Mouse (Mus musculus) hindbrain, embryonic 11.5 days (tissue): ENCODE data around the gene Tgm3. TPM values are rescaled to one million over a fixed set of nuclear protein-coding genes. Genes with fewer than 3 reads are reported as not detected.

Source experiments
- ATAC-seq: fragments of 200-750 bp; cut with Nextera tagmentation; 2 replicates; pipeline ENCODE4 v1.8.0; 2017; ENCODE audit warnings: mild to moderate bottlenecking, moderate TSS enrichment, moderate library complexity; ENCODE audit not compliant: low FRiP score
- DNase-seq: peaks from one replicate; pipeline ENCODE4 v3.0.0-alpha.2; 2015; ENCODE audit warnings: low spot score
- H3K27ac ChIP-seq: fragments of 300-500 bp; sonication (generic); 2 replicates; pipeline ENCODE4 v1.5.1; 2014; ENCODE audit warnings: mild to moderate bottlenecking, low read depth, low read length
- H3K27me3 ChIP-seq: fragments of 300-500 bp; sonication (generic); 2 replicates; pipeline ENCODE4 v1.6.1; 2014; ENCODE audit warnings: mild to moderate bottlenecking, low read length, moderate library complexity, mixed read lengths; ENCODE audit not compliant: control insufficient read depth, insufficient read depth
- H3K36me3 ChIP-seq: fragments of 300-500 bp; sonication (generic); 2 replicates; pipeline ENCODE4 v1.6.1; 2014; ENCODE audit warnings: mild to moderate bottlenecking, low read length, moderate library complexity, mixed read lengths; ENCODE audit not compliant: control insufficient read depth, insufficient read depth
- H3K4me1 ChIP-seq: fragments of 300-500 bp; sonication (generic); replicated peaks from 2 replicates; pipeline ENCODE4 v1.6.1; 2014; ENCODE audit warnings: low read length, mixed read lengths; ENCODE audit not compliant: control insufficient read depth, insufficient read depth
- H3K4me2 ChIP-seq: fragments of 300-500 bp; sonication (generic); replicated peaks from 2 replicates; pipeline ENCODE4 v1.6.1; 2014; ENCODE audit warnings: mild to moderate bottlenecking, low read depth, low read length
- H3K4me3 ChIP-seq: fragments of 300-500 bp; sonication (generic); 2 replicates; pipeline ENCODE4 v1.5.1; 2014; ENCODE audit warnings: low read depth, low read length
- H3K9ac ChIP-seq: fragments of 300-500 bp; sonication (generic); 2 replicates; pipeline ENCODE4 v1.6.1; 2014; ENCODE audit warnings: low read depth, low read length
- H3K9me3 ChIP-seq: fragments of 300-500 bp; sonication (generic); 2 replicates; pipeline ENCODE4 v1.6.1; 2016; ENCODE audit warnings: low read length; ENCODE audit not compliant: control insufficient read depth
- WGBS: fragments of 180-500 bp; shearing (Covaris S2); extraction: QIAGEN DNeasy Blood & Tissue Kit; methylation state at CpG from one replicate; pipeline ENCODE4 v1.1.7; 2014; 5-methylcytosine and 5-hydroxymethylcytosine counted together
- polyA plus RNA-seq: library from polyadenylated mRNA; unstranded; fragments of >200 nt; fragmentation: Nextera tagmentation; extraction: Ambion mirVana; gene quantifications from 2 replicates; pipeline ENCODE4 v1.2.1, GENCODE M21; 2014

Gene Tgm3
- polyA plus RNA-seq, 1 experiment from 2014 or later: 0.11 TPM

- no peak overlapping the region for H3K9ac ChIP-seq
- no peak overlapping the region for H3K27ac ChIP-seq
- WGBS: 90% methylated on average over 2 of the region's 2 CpGs
- H3K9me3 ChIP-seq: no peaks in the 10 kb centered on the region
- ATAC-seq (no peak), DNase-seq (no peak)
- H3K4me1 ChIP-seq: no peaks in the 10 kb centered on the region
- no peaks in the 10 kb centered on the region for H3K27me3 ChIP-seq
- H3K4me2 ChIP-seq: no peak overlapping the region
- no peaks in the 10 kb centered on the region for H3K36me3 ChIP-seq
- no peak overlapping the region for H3K4me3 ChIP-seq
These were observed 2.8 kb upstream of the Tgm3 start for GRCm38 (mm10) chr2:130009371-130009770.

- H3K4me1 ChIP-seq: no peaks in the 10 kb centered on the region
- no peak overlapping the region for H3K9ac ChIP-seq
- ATAC-seq: no peak
- no peaks in the 10 kb centered on the region for H3K27me3 ChIP-seq
- H3K4me2 ChIP-seq: no peak overlapping the region
- H3K36me3 ChIP-seq: no peaks in the 10 kb centered on the region
- H3K9me3 ChIP-seq: no peaks in the 10 kb centered on the region
- H3K27ac ChIP-seq: no peak overlapping the region
- no peak overlapping the region for H3K4me3 ChIP-seq
- DNase-seq: no peak
These were observed 1.5 kb downstream of the Tgm3 start for GRCm38 (mm10) chr2:130013646-130014045.

- Histone ChIP-seq H3K4me3 (no peak overlapping the region), H3K9me3 (no peaks in the 10 kb centered on the region), H3K9ac (no peak overlapping the region), H3K27me3 (no peaks in the 10 kb centered on the region), H3K4me1 (no peaks in the 10 kb centered on the region), H3K4me2 (no peak overlapping the region), H3K27ac (no peak overlapping the region), H3K36me3 (no peaks in the 10 kb centered on the region)
- DNase-seq (no peak), ATAC-seq (no peak)
- 84% methylated on average over 2 of the region's 2 CpGs for WGBS
These were observed 3.0 kb downstream of the Tgm3 start for GRCm38 (mm10) chr2:130015196-130015595.

GRCm38 (mm10) chr2:130018084-130018483 is 5.9 kb downstream of the Tgm3 start:
- WGBS: 82% methylated on average over 2 of the region's 2 CpGs
- Histone ChIP-seq H3K4me1 (no peaks in the 10 kb centered on the region), H3K9ac (no peak overlapping the region), H3K4me3 (no peak overlapping the region), H3K27ac (no peak overlapping the region), H3K36me3 (no peaks in the 10 kb centered on the region), H3K9me3 (no peaks in the 10 kb centered on the region), H3K27me3 (no peaks in the 10 kb centered on the region), H3K4me2 (no peak overlapping the region)
- no peak for ATAC-seq
- DNase-seq: no peak

GRCm38 (mm10) chr2:130027890-130028289 is 15.7 kb downstream of the Tgm3 start:
- Histone ChIP-seq H3K4me1 (no peaks in the 10 kb centered on the region), H3K4me2 (no peak overlapping the region), H3K27me3 (no peaks in the 10 kb centered on the region), H3K36me3 (no peaks in the 10 kb centered on the region), H3K4me3 (no peak overlapping the region), H3K9me3 (no peaks in the 10 kb centered on the region), H3K27ac (no peak overlapping the region), H3K9ac (no peak overlapping the region)
- 73% methylated on average over 4 of the region's 4 CpGs for WGBS
- DNase-seq: no peak
- ATAC-seq: no peak

- 95% methylated on average over 11 of the region's 11 CpGs for WGBS
- no peak for DNase-seq
- H3K36me3 ChIP-seq: no peaks in the 10 kb centered on the region
- no peaks in the 10 kb centered on the region for H3K9me3 ChIP-seq
- no peaks in the 10 kb centered on the region for H3K27me3 ChIP-seq
- H3K9ac ChIP-seq: no peak overlapping the region
- H3K4me2 ChIP-seq: no peak overlapping the region
- no peaks in the 10 kb centered on the region for H3K4me1 ChIP-seq
- H3K27ac ChIP-seq: no peak overlapping the region
- H3K4me3 ChIP-seq: no peak overlapping the region
- no peak for ATAC-seq
These were observed 17.7 kb downstream of the Tgm3 start for GRCm38 (mm10) chr2:130029826-130030225.

GRCm38 (mm10) chr2:130032661-130033060 is 20.5 kb downstream of the Tgm3 start:
- Histone ChIP-seq H3K9me3 (no peaks in the 10 kb centered on the region), H3K9ac (no peak overlapping the region), H3K27me3 (no peaks in the 10 kb centered on the region), H3K36me3 (no peaks in the 10 kb centered on the region), H3K4me3 (no peak overlapping the region), H3K27ac (no peak overlapping the region), H3K4me2 (no peak overlapping the region), H3K4me1 (no peaks in the 10 kb centered on the region)
- 83% methylated on average over 3 of the region's 3 CpGs for WGBS
- ATAC-seq (no peak), DNase-seq (no peak)

GRCm38 (mm10) chr2:130036846-130037245 is 24.7 kb downstream of the Tgm3 start:
- no peak for ATAC-seq

GRCm38 (mm10) chr2:130038971-130039370 is 26.8 kb downstream of the Tgm3 start:
- WGBS: 61% methylated on average over 3 of the region's 3 CpGs
- Histone ChIP-seq H3K27me3 (no peaks in the 10 kb centered on the region), H3K27ac (no peak overlapping the region), H3K36me3 (no peaks in the 10 kb centered on the region), H3K9ac (no peak overlapping the region), H3K4me1 (no peaks in the 10 kb centered on the region), H3K4me2 (no peak overlapping the region), H3K4me3 (no peak overlapping the region), H3K9me3 (no peaks in the 10 kb centered on the region)
- DNase-seq (no peak), ATAC-seq (no peak)

More at GRCm38 (mm10) chr2:130036846-130037245, 24.7 kb downstream of the Tgm3 start:
- no peaks in the 10 kb centered on the region for H3K4me1 ChIP-seq
- no peaks in the 10 kb centered on the region for H3K36me3 ChIP-seq
- no peaks in the 10 kb centered on the region for H3K9me3 ChIP-seq
- H3K9ac ChIP-seq: no peak overlapping the region
- H3K4me3 ChIP-seq: no peak overlapping the region
- no peak for DNase-seq
- WGBS: 81% methylated on average over 8 of the region's 8 CpGs
- no peak overlapping the region for H3K27ac ChIP-seq
- H3K4me2 ChIP-seq: no peak overlapping the region
- no peaks in the 10 kb centered on the region for H3K27me3 ChIP-seq
